Mouse (Mus musculus): ENCODE results near the gene Olfr640. TPM values are rescaled to one million over a fixed set of nuclear protein-coding genes. Genes with fewer than 3 reads are reported as not detected.

Gene Olfr640
- polyA plus RNA-seq (2012; rRNA removed) = not detected in 2 replicates

DNA sequence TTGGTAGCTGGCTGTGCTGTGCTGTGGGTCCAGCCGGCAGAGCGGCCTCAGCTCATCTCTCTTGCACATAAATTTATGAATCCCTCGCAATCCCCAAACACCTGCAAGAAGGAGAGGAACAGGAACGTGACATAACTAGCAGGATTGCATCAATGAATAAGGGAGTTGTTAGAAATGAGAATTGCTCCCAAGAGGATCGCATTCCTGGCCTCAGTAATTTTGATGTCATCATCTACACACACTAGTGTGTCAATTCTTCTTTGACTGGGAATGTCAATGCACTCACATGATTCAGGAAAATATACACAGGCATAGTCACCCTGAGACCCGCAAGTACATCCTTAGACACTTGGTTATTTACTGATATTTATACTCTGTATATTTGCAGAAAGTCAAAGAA is at the start of gene Olfr640:
TSS of gene Olfr640 (minus strand) at position 101 of the 400 bp plus-strand sequence.
- DNase-seq = no peak
- Histone ChIP-seq H3K4me3 (ENCODE audit: control insufficient read depth, insufficient read depth, low read length) (no peak within 1 kb of the TSS), H3K27me3 (ENCODE audit: control insufficient read depth, insufficient read depth, low read length) (no peaks in the 10 kb centered on the region), H3K36me3 (ENCODE audit: control insufficient read depth, insufficient read depth, low read length) (no peaks in the 10 kb centered on the region), H3K27ac (ENCODE audit: control insufficient read depth, insufficient read depth, low read length) (no peak within 1 kb of the TSS), H3K4me1 (replicated peaks; ENCODE audit: control insufficient read depth, insufficient read depth, low read length) (no peaks in the 10 kb centered on the region)
- TF ChIP-seq CTCF (IDR thresholded peaks at IDR 0.05; ENCODE audit: borderline replicate concordance, control insufficient read depth, extremely low read depth, insufficient read depth, low read length, poor library complexity) (no peak), POLR2A (IDR thresholded peaks at IDR 0.05; ENCODE audit: control insufficient read depth, extremely low read depth, insufficient read depth, low read length, poor library complexity) (no peak)
- 95% methylated on average over 6 of the region's 6 CpGs for WGBS

DNA sequence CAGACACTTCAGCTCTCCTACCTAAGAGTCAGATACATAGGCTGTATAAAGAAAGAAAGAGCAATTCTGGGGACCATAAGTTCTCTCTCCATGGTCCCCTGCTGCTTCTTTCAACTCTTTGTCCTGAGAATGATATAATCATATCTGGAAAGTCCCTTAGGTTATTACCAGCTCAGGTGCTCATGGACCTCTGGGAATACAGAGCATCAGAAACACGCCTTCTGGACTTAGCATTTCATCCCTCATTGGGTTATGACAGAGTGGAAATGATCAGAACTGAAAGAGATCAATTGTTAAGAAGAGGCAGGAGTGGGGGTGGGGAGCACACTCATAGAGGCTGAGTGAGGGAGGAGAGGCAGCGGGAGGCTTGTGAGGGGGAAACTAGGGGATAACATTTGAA is 46.4 kb upstream of the Olfr640 start, which contains the start of gene Olfr644:
TSS of gene Olfr644 (minus strand) at position 101 of the 400 bp plus-strand sequence.
- TF ChIP-seq POLR2A (IDR thresholded peaks at IDR 0.05; ENCODE audit: control insufficient read depth, extremely low read depth, insufficient read depth, low read length, poor library complexity) (no peak), CTCF (IDR thresholded peaks at IDR 0.05; ENCODE audit: borderline replicate concordance, control insufficient read depth, extremely low read depth, insufficient read depth, low read length, poor library complexity) (no peak)
- Histone ChIP-seq H3K4me3 (ENCODE audit: control insufficient read depth, insufficient read depth, low read length) (no peak within 1 kb of the TSS), H3K27me3 (ENCODE audit: control insufficient read depth, insufficient read depth, low read length) (no peaks in the 10 kb centered on the region), H3K27ac (ENCODE audit: control insufficient read depth, insufficient read depth, low read length) (no peak within 1 kb of the TSS), H3K4me1 (replicated peaks; ENCODE audit: control insufficient read depth, insufficient read depth, low read length) (no peaks in the 10 kb centered on the region), H3K36me3 (ENCODE audit: control insufficient read depth, insufficient read depth, low read length) (no peaks in the 10 kb centered on the region)
- DNase-seq = no peak
- 93% methylated on average over 2 of the region's 2 CpGs for WGBS

DNA sequence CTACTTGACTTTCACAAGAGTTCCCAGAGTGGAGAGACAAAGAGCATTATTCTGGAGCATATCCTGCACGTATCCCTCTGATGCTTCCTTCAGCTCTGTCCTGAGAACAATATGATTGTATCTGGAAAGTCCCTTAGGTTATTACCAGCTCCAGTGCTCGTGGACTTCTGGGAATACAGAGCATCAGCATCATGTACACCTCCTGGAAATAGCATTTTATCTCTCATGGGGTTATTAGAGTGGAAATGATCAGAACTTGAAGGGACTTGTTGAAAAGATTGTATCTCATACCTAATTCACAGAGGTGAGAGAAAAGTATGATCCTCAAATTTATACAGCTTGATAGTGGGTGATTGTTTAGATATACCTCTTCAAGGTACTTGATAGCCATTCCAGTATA is 36.0 kb upstream of the Olfr640 start, which contains the start of gene 4930516K23Rik:
TSS of gene 4930516K23Rik (minus strand) at position 101 of the 400 bp plus-strand sequence.
- no peak for DNase-seq
- WGBS = 78% methylated on average over 2 of the region's 2 CpGs
- TF ChIP-seq CTCF (IDR thresholded peaks at IDR 0.05; ENCODE audit: borderline replicate concordance, control insufficient read depth, extremely low read depth, insufficient read depth, low read length, poor library complexity) (no peak), POLR2A (IDR thresholded peaks at IDR 0.05; ENCODE audit: control insufficient read depth, extremely low read depth, insufficient read depth, low read length, poor library complexity) (no peak)

DNA sequence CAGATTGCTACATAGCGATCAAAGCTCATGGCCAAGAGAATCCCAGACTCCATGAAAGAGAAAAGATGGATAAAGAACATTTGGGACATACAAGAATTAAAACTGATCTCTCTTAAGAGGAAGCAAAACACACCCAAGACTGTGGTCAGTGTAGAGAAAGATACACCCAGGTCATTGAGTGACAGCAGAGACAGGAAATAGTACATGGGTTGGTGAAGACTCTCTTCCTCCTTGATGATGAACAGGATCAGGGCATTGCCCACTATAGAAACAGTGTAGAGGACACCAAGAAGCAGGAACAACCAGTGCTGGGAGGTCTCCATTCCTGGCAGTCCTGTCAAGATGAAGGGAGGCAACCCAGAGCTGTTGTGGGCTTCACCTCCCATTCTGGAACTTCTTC is 33.8 kb upstream of the Olfr640 start:
- Histone ChIP-seq H3K4me3 (ENCODE audit: control insufficient read depth, insufficient read depth, low read length) (no peak overlapping the region), H3K27me3 (ENCODE audit: control insufficient read depth, insufficient read depth, low read length) (no peaks in the 10 kb centered on the region), H3K36me3 (ENCODE audit: control insufficient read depth, insufficient read depth, low read length) (no peaks in the 10 kb centered on the region), H3K27ac (ENCODE audit: control insufficient read depth, insufficient read depth, low read length) (no peak overlapping the region), H3K4me1 (replicated peaks; ENCODE audit: control insufficient read depth, insufficient read depth, low read length) (no peaks in the 10 kb centered on the region)
- TF ChIP-seq CTCF (IDR thresholded peaks at IDR 0.05; ENCODE audit: borderline replicate concordance, control insufficient read depth, extremely low read depth, insufficient read depth, low read length, poor library complexity) = no peak
- 100% methylated on average over 1 of the region's 1 CpGs for WGBS
- no peak for DNase-seq

More for the DNA sequence above, 36.0 kb upstream of the Olfr640 start, which contains the start of gene 4930516K23Rik:
- Histone ChIP-seq H3K4me3 (ENCODE audit: control insufficient read depth, insufficient read depth, low read length) (no peak within 1 kb of the TSS), H3K27ac (ENCODE audit: control insufficient read depth, insufficient read depth, low read length) (no peak within 1 kb of the TSS), H3K4me1 (replicated peaks; ENCODE audit: control insufficient read depth, insufficient read depth, low read length) (no peaks in the 10 kb centered on the region), H3K27me3 (ENCODE audit: control insufficient read depth, insufficient read depth, low read length) (no peaks in the 10 kb centered on the region), H3K36me3 (ENCODE audit: control insufficient read depth, insufficient read depth, low read length) (no peaks in the 10 kb centered on the region)

DNA sequence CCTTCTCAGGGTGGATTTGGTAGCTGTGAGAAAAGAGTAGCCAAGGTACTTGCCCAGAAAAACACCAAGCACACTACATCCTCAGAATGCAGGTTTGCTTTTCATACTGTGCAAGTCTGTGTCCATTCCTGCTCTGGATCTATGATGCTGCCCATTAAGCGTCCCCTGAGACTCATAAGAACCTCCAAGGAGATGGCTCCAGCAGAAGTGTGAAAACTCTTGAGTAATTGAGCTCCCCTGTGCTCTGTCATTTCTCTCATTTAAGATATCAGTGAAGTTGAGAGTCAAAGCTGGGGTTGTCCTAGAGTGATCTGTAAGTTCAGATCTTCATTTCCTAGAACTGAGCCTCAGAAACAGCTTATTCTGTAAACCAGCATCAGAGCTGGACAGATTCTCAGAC is 27.2 kb upstream of the Olfr640 start, which contains the start of gene Olfr642:
TSS of gene Olfr642 (minus strand) at position 101 of the 400 bp plus-strand sequence.
- Histone ChIP-seq H3K4me1 (replicated peaks; ENCODE audit: control insufficient read depth, insufficient read depth, low read length) (no peaks in the 10 kb centered on the region), H3K36me3 (ENCODE audit: control insufficient read depth, insufficient read depth, low read length) (no peaks in the 10 kb centered on the region), H3K27me3 (ENCODE audit: control insufficient read depth, insufficient read depth, low read length) (no peaks in the 10 kb centered on the region), H3K4me3 (ENCODE audit: control insufficient read depth, insufficient read depth, low read length) (no peak within 1 kb of the TSS), H3K27ac (ENCODE audit: control insufficient read depth, insufficient read depth, low read length) (no peak within 1 kb of the TSS)
- no peak for TF ChIP-seq CTCF (IDR thresholded peaks at IDR 0.05; ENCODE audit: borderline replicate concordance, control insufficient read depth, extremely low read depth, insufficient read depth, low read length, poor library complexity)
- TF ChIP-seq POLR2A (IDR thresholded peaks at IDR 0.05; ENCODE audit: control insufficient read depth, extremely low read depth, insufficient read depth, low read length, poor library complexity) = no peak
- DNase-seq = no peak
- WGBS = 98% methylated on average over 1 of the region's 1 CpGs

DNA sequence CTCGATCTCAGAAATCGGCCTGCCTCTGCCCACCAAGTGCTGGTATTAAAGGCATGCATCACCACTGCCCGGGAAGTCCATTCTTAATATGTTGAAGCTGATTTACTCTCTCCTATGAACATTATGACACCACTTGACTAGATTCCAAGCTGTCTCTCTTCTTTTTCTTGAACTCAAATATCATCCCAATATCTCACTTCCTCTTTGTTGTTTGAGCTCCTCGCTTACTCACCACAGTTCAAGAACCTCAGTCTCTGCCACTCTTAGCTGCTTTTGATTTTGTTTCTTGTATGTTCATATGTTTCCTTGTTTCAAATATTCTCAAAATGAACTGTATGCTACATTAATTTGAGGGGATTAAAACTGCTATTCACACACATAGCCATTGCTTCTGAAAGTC is 25.4 kb upstream of the Olfr640 start:
- 83% methylated on average over 4 of the region's 4 CpGs for WGBS

DNA sequence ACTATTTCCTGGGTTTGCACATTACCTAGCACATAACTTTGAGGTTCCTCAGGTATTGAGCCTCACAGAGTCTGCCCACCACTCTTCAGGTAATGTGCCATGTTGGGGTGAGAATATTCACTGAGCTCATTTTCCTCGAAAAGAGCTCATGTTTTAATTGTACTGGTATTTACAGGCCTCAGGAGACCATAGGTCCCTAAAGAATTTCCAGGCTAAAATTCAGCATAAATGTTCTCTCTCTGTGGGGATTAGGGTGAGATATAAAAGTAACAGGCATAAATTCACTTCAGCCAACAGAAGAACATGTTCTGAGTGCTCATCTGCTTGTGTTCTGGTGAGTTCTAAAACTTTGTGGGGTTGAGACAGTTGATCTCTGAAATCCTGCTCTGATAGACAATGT is 9.8 kb upstream of the Olfr640 start, which contains the start of gene Olfr641:
TSS of gene Olfr641 (plus strand) at position 301 of the 400 bp plus-strand sequence.
- H3K36me3 ChIP-seq (ENCODE audit: control insufficient read depth, insufficient read depth, low read length) = no peaks in the 10 kb centered on the region
- H3K27me3 ChIP-seq (ENCODE audit: control insufficient read depth, insufficient read depth, low read length) = no peaks in the 10 kb centered on the region
- no peak within 1 kb of the TSS for H3K27ac ChIP-seq (ENCODE audit: control insufficient read depth, insufficient read depth, low read length)
- H3K4me1 ChIP-seq (replicated peaks; ENCODE audit: control insufficient read depth, insufficient read depth, low read length) = no peaks in the 10 kb centered on the region
- no peak within 1 kb of the TSS for H3K4me3 ChIP-seq (ENCODE audit: control insufficient read depth, insufficient read depth, low read length)
- DNase-seq = no peak
- 89% methylated on average over 1 of the region's 1 CpGs for WGBS
- TF ChIP-seq CTCF (IDR thresholded peaks at IDR 0.05; ENCODE audit: borderline replicate concordance, control insufficient read depth, extremely low read depth, insufficient read depth, low read length, poor library complexity) (no peak), POLR2A (IDR thresholded peaks at IDR 0.05; ENCODE audit: control insufficient read depth, extremely low read depth, insufficient read depth, low read length, poor library complexity) (no peak)

More for the DNA sequence above, 25.4 kb upstream of the Olfr640 start:
- no peak overlapping the region for H3K4me3 ChIP-seq (ENCODE audit: control insufficient read depth, insufficient read depth, low read length)
- H3K4me1 ChIP-seq (replicated peaks; ENCODE audit: control insufficient read depth, insufficient read depth, low read length) = no peaks in the 10 kb centered on the region
- no peak overlapping the region for H3K27ac ChIP-seq (ENCODE audit: control insufficient read depth, insufficient read depth, low read length)
- TF ChIP-seq POLR2A (IDR thresholded peaks at IDR 0.05; ENCODE audit: control insufficient read depth, extremely low read depth, insufficient read depth, low read length, poor library complexity) = no peak
- TF ChIP-seq CTCF (IDR thresholded peaks at IDR 0.05; ENCODE audit: borderline replicate concordance, control insufficient read depth, extremely low read depth, insufficient read depth, low read length, poor library complexity) = no peak
- H3K27me3 ChIP-seq (ENCODE audit: control insufficient read depth, insufficient read depth, low read length) = no peaks in the 10 kb centered on the region
- no peak for DNase-seq
- H3K36me3 ChIP-seq (ENCODE audit: control insufficient read depth, insufficient read depth, low read length) = no peaks in the 10 kb centered on the region

All from thymus, adult 2 months (tissue).